Mouse (Mus musculus) erythroblast, adult 5-6 weeks (primary cell): Measurements from ENCODE around the gene Abcd1. TPM values are rescaled to one million over a fixed set of nuclear protein-coding genes. Genes with fewer than 3 reads are reported as not detected.

Experiments used
- total RNA-seq, 2 experiments: library from RNA; stranded (forward) in 1 of 2; stranded (reverse) in 1 of 2; fragments of 150-400 nt in 1 of 2; fragments of 200-764, 138-1000 nt in 1 of 2; gene quantifications; 2 replicates each; pipeline versions ENCODE4 v1.2.3 to v1.2.4; 2015 to 2017; ENCODE audit warnings: low replicate concordance in 2 of 2

Gene Abcd1
- total RNA-seq, 2 experiments from 2014 or later: 4.0 to 8.1 TPM

Other genes starting within 250 kb of the Abcd1 start
- 0.63 and 3.5 TPM in 2 replicates for gene Bgn, start 233.0 kb upstream of the Abcd1 start, total RNA-seq (2015; ENCODE audit: low replicate concordance)
- gene Bgn, start 233.0 kb upstream of the Abcd1 start, total RNA-seq (2017; ENCODE audit: low replicate concordance): 2.5 TPM in 1 of 2 replicates, not detected in the other
- gene Atp2b3, start 213.5 kb upstream of the Abcd1 start, total RNA-seq (2015; ENCODE audit: low replicate concordance): not detected in 2 replicates
- gene Atp2b3, start 213.5 kb upstream of the Abcd1 start, total RNA-seq (2017; ENCODE audit: low replicate concordance): not detected in 2 replicates
- not detected in 2 replicates for gene Dusp9, start 77.2 kb upstream of the Abcd1 start, total RNA-seq (2015; ENCODE audit: low replicate concordance)
- gene Dusp9, start 77.2 kb upstream of the Abcd1 start, total RNA-seq (2017; ENCODE audit: low replicate concordance): 0.43 TPM in 1 of 2 replicates, not detected in the other
- not detected in 2 replicates for gene Pnck, start 56.5 kb upstream of the Abcd1 start, total RNA-seq (2015; ENCODE audit: low replicate concordance)
- not detected in 2 replicates for gene Pnck, start 56.5 kb upstream of the Abcd1 start, total RNA-seq (2017; ENCODE audit: low replicate concordance)
- gene Slc6a8, start 43.4 kb upstream of the Abcd1 start, total RNA-seq (2015; ENCODE audit: low replicate concordance): not detected in 2 replicates
- gene Slc6a8, start 43.4 kb upstream of the Abcd1 start, total RNA-seq (2017; ENCODE audit: low replicate concordance): 1.4 TPM in 1 of 2 replicates, not detected in the other
- 60.6 and 85.3 TPM in 2 replicates for gene Bcap31, start 422 bp upstream of the Abcd1 start, total RNA-seq (2015; ENCODE audit: low replicate concordance)
- gene Bcap31, start 422 bp upstream of the Abcd1 start, total RNA-seq (2017; ENCODE audit: low replicate concordance): 51.2 and 52.8 TPM in 2 replicates
- not detected in 2 replicates for gene Plxnb3, start 40.5 kb downstream of the Abcd1 start, total RNA-seq (2015; ENCODE audit: low replicate concordance)
- gene Plxnb3, start 40.5 kb downstream of the Abcd1 start, total RNA-seq (2017; ENCODE audit: low replicate concordance): 0.77 and 0.84 TPM in 2 replicates
- gene Srpk3, start 57.8 kb downstream of the Abcd1 start, total RNA-seq (2015; ENCODE audit: low replicate concordance): not detected in 2 replicates
- gene Srpk3, start 57.8 kb downstream of the Abcd1 start, total RNA-seq (2017; ENCODE audit: low replicate concordance): not detected in 2 replicates
- gene Idh3g, start 70.3 kb downstream of the Abcd1 start, total RNA-seq (2015; ENCODE audit: low replicate concordance): 74.8 and 98.4 TPM in 2 replicates
- 62.6 and 62.9 TPM in 2 replicates for gene Idh3g, start 70.3 kb downstream of the Abcd1 start, total RNA-seq (2017; ENCODE audit: low replicate concordance)
- 86.9 and 180 TPM in 2 replicates for gene Ssr4, start 70.4 kb downstream of the Abcd1 start, total RNA-seq (2015; ENCODE audit: low replicate concordance)
- gene Ssr4, start 70.4 kb downstream of the Abcd1 start, total RNA-seq (2017; ENCODE audit: low replicate concordance): 44.0 and 61.8 TPM in 2 replicates
- 1.5 TPM in 1 of 2 replicates, not detected in the other for gene Pdzd4, start 108.4 kb downstream of the Abcd1 start, total RNA-seq (2015; ENCODE audit: low replicate concordance)
- 0.28 TPM in 1 of 2 replicates, not detected in the other for gene Pdzd4, start 108.4 kb downstream of the Abcd1 start, total RNA-seq (2017; ENCODE audit: low replicate concordance)
- gene Avpr2, start 175.5 kb downstream of the Abcd1 start, total RNA-seq (2015; ENCODE audit: low replicate concordance): not detected in 2 replicates
- not detected in 2 replicates for gene Avpr2, start 175.5 kb downstream of the Abcd1 start, total RNA-seq (2017; ENCODE audit: low replicate concordance)
- gene L1cam, start 179.5 kb downstream of the Abcd1 start, total RNA-seq (2015; ENCODE audit: low replicate concordance): 5.2 TPM in 2 replicates
- gene L1cam, start 179.5 kb downstream of the Abcd1 start, total RNA-seq (2017; ENCODE audit: low replicate concordance): 5.3 and 6.2 TPM in 2 replicates
- 15.5 and 16.3 TPM in 2 replicates for gene Arhgap4, start 205.3 kb downstream of the Abcd1 start, total RNA-seq (2015; ENCODE audit: low replicate concordance)
- 18.4 and 23.4 TPM in 2 replicates for gene Arhgap4, start 205.3 kb downstream of the Abcd1 start, total RNA-seq (2017; ENCODE audit: low replicate concordance)
- gene Naa10, start 205.3 kb downstream of the Abcd1 start, total RNA-seq (2015; ENCODE audit: low replicate concordance): 10.6 and 26.8 TPM in 2 replicates
- 18.1 TPM in 2 replicates for gene Naa10, start 205.3 kb downstream of the Abcd1 start, total RNA-seq (2017; ENCODE audit: low replicate concordance)
- gene Renbp, start 214.3 kb downstream of the Abcd1 start, total RNA-seq (2015; ENCODE audit: low replicate concordance): 7.7 TPM in 1 of 2 replicates, not detected in the other
- gene Renbp, start 214.3 kb downstream of the Abcd1 start, total RNA-seq (2017; ENCODE audit: low replicate concordance): 5.4 and 12.4 TPM in 2 replicates
- gene Hcfc1, start 249.8 kb downstream of the Abcd1 start, total RNA-seq (2015; ENCODE audit: low replicate concordance): 67.9 and 78.2 TPM in 2 replicates
- gene Hcfc1, start 249.8 kb downstream of the Abcd1 start, total RNA-seq (2017; ENCODE audit: low replicate concordance): 45.2 and 47.4 TPM in 2 replicates